Mouse (Mus musculus) adrenal gland, postnatal 25 days (tissue): ENCODE data around the gene Elob. TPM values are rescaled to one million over a fixed set of nuclear protein-coding genes. Genes with fewer than 3 reads are reported as not detected.

ENCODE experiments used
- DNase-seq: peaks from one replicate; pipeline ENCODE4 v3.0.0; 2021; ENCODE audit warnings: mixed read lengths
- total RNA-seq: library from RNA; stranded (reverse); gene quantifications from 2 replicates; pipeline ENCODE4 v1.2.3, GENCODE M21; 2021

Gene Elob
- total RNA-seq, 1 experiment from 2014 or later = 350 TPM

DNA sequence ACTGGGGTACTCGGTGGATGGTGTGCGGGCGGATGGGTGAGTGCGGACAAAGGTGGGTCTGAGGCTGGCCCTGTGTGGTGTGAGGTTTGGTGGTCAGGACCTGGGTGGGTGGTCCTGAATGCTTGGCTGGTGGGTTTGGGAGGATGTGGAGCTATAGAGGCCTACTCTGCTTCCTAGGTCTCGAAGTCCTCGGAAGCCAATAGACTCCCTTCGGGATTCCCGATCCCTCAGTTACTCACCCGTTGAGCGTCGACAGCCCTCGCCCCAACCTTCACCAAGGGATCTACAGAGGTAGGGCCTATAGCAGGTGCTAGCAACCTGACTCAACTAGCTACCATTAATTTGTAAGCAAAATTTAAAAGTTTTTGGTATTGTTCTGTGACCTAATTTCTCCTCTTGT, 5.3 kb downstream of the Elob start:
- no peak for DNase-seq

GRCm38 (mm10) chr17:23823018-23823417, 5.9 kb downstream of the Elob start:
- no peak for DNase-seq

- DNase-seq = no peak
Measured at GRCm38 (mm10) chr17:23822094-23822493, 6.8 kb downstream of the Elob start.

DNA sequence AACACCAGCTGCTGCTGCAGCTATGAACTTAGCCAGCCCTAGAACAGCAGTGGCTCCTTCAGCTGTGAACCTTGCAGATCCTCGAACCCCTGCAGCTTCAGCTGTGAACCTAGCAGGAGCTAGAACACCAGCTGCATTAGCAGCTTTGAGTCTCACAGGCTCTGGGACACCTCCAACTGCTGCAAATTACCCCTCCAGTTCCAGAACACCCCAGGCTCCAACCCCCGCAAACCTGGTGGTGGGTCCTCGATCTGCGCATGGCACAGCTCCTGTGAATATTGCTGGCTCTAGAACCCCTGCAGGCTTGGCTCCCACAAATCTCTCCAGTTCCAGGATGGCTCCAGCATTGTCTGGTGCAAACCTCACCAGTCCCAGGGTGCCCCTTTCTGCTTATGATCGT, 8.2 kb downstream of the Elob start:
- no peak for DNase-seq

GRCm38 (mm10) chr17:23819235-23819634, 9.7 kb downstream of the Elob start:
- DNase-seq = no peak

- DNase-seq = no peak
Measured at GRCm38 (mm10) chr17:23818579-23818978, 10.4 kb downstream of the Elob start.

GRCm38 (mm10) chr17:23815641-23816040, 13.3 kb downstream of the Elob start:
- DNase-seq = no peak

DNA sequence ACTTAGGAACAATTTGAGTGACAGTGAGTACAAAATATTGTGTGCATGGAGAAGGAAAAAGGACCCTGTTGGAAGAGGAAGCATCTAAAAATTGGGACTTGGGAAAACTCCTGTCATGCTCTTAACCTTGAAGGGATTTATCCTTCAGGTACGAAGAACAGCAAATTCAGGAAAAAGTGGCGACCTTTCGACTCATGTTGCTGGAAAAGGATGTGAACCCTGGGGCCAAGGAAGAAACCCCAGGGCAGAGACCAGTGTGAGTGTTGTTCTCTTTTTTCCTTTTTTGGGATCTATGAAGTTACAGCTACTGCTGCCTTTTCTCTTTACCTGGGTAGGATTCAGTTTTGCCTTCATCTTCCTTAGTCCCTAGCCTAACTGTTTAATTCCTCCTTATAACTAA, 21.0 kb downstream of the Elob start:
- DNase-seq = no peak

DNA sequence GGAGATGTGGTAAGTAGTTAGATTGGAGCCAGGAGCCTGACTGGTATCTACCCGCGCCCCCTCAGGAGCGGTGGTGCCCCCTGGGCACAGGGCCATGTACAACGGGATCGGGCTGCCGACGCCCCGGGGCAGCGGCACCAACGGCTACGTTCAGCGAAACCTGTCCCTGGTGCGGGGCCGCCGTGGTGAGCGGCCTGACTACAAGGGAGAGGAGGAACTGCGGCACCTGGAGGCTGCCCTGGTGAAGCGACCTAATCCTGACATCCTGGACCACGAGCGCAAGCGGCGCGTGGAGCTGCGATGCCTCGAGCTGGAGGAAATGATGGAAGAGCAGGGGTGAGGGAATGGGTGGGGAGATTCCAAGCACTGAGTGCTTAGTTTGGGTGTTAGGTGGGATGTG, 22.1 kb downstream of the Elob start:
- peak; percentile 62 for DNase-seq

DNA sequence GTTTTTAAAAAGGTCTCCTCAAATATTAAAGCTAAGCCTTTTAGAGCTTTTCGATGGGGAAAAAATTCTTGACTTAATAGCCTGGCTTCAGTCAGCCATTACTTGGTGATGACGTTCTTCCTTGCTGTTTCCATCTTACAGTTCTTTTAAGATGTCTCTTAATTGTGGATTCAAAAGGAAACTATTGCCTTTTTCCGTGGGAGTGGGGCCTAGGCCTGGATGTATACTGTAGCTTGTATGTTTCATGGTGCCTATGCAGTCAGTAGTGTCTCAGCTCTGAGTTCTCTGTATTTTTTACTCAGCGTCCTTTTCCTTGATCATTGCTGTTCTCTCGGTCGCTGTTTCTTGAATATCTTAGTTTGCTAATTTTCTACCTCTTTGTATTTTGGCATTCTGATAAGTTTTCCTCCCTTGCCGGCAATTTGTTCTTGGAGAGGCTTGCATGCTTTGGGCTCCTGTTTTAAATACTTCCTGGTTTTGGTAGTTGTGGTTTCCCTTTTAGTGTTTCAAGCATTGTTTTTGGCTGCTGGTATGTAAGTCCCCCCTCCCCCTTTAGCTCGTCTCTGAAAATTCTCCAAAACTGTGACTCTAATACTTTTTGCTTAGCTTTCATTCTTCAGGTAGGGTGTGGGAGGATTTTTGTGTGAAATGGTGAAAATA, 24.4 kb downstream of the Elob start:
- no peak for DNase-seq

DNA sequence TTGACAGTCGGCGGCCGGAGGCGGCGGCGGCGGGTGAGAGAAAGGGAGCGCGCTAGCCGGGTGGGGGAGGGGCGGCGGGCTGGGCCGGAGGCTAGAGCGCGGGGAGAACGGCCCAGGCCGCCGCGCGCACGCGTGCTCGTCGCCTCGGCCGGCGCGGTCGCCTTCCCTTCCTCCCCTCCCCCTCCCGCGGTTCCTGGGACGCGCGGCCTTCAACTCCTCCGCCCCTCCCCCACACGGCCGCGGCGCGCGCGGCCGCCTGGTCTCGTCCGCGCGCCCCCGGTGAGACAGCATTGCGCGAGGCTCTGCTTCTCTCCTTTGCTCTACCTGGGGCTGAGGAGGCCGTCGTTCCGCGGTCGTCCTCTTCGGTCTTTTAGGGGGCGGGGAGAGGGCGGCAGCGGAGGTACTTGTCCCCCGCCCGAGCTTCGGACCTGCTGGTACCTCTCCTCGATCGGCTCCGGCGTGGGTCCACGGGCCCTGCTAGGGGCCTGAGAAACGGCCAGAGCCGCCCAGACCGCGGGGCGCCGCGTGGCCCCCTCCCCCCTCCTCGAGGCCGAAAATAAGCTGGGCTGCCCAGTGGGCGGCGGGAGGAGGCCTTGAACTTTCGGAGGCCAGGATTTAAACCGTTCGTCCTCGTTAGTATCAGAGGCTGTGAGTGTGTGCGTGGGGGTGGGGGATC, 25.4 kb downstream of the Elob start:
- peak; percentile 89 for DNase-seq

DNA sequence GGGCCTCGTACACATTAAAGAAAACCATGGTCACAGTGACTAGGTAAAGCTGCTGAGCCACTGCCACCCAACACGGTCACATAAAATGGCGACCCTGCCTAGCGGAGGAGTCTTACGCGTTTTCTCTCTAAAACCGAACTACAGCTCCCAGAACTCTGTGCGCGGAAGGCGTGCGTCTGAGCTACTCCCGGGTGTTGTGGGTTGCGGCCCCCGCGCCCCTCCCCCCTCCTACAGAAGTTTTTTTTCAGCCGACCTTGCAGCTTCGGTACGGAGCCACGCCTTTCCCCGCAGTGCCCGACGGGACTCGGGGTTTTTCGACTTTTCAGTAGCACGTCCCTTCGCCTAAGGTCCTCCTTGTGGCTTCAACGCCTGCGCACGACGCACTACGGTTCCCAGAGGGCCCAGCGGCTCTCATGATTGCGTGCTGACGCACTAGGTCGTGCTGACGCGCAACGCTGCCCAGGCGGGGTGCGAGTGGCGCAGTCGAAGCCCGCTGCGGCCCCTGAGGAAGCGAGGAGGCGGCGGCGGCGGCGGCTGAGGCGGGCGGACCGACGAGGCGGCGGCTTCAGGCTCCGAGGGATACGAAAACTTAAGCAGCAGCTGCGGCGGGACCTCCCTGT, 26.1 kb downstream of the Elob start:
- peak; percentile 94 for DNase-seq

DNA sequence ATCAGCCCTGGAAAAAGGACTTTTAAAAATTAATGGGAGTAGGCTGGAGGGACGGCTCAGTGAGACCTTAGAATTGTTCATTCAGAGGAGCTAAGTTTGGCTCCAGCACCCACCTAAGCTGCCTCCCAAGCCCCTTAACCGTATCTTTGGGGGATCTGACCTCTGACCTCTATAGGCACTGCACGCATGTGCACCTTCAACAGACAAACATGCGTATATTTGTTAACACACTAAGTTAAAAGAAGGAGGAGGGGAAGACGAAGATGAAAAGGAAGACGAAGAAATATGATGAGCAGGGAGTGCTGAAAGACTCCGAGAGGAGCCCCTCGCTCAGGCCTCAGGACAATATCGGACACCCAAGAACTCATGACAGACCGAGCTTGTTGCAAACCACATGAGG, 27.3 kb downstream of the Elob start:
- no peak for DNase-seq

- DNase-seq = no peak
Measured at GRCm38 (mm10) chr17:23797316-23797715, 31.6 kb downstream of the Elob start.

GRCm38 (mm10) chr17:23795323-23795722, 33.6 kb downstream of the Elob start:
- DNase-seq = no peak

- DNase-seq = no peak
Measured at GRCm38 (mm10) chr17:23791079-23791357, 37.9 kb downstream of the Elob start.

- peak; percentile 66 for DNase-seq
Measured at GRCm38 (mm10) chr17:23790269-23791078, 38.5 kb downstream of the Elob start, which contains the start of gene Srrm2. Srrm2 (plus strand) TSS chr17:23790532.

- no peak for DNase-seq
Measured at GRCm38 (mm10) chr17:23789749-23790268, 39.1 kb downstream of the Elob start.

DNA sequence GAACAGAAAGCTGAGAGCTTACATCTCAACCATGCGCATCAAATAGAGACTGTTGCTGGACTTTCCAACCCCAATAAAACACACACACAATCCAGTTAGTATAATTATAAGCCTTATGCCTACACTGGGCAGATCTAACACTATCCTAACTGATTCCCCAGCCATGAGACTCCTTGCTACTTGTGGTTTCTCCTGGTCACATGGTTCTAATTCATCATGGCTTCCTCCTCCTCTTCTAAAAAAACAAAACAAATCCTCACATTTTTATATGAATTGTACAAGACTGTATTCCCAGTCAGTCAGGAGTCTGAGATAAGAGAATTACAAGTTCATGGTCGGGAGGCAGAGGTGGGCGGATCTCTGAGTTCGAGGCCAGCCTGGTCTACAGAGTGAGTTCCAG, 40.0 kb downstream of the Elob start:
- no peak for DNase-seq

GRCm38 (mm10) chr17:23786510-23786931, 42.4 kb downstream of the Elob start:
- DNase-seq = no peak

- peak; percentile 78 for DNase-seq
Measured at GRCm38 (mm10) chr17:23785561-23786471, 43.1 kb downstream of the Elob start, which contains the start of gene Flywch2. Flywch2 (minus strand) TSS chr17:23786081.

DNA sequence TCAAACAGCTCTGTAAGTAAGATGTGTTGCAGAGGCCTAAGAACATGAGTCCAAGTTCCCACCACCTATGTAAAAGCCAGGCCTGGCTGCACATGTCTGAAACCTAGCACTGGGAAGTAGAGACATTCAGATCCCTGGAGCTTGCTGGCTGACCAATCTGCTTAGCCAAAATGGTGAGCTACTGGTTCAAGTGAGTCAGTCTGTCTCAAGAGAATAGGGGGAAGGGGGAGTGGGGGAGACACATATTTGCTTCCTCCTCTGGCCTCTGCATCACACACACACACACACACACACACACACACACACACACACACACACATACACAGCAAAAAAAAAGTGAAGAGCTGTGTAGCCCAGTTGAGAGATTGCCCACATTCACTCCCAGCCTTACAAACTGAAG, 45.6 kb downstream of the Elob start:
- no peak for DNase-seq
